Mouse (Mus musculus) midbrain, postnatal 0 days (tissue): ENCODE results near the gene Ankrd13a. TPM values are rescaled to one million over a fixed set of nuclear protein-coding genes. Genes with fewer than 3 reads are reported as not detected.

Experiments
- ATAC-seq: fragments of 200-750 bp; cut with Nextera tagmentation; 2 replicates; pipeline ENCODE4 v1.8.0; 2017; ENCODE audit warnings: moderate number of reproducible peaks, mild to moderate bottlenecking, moderate TSS enrichment, moderate library complexity; ENCODE audit not compliant: low FRiP score
- DNase-seq: peaks from one replicate; pipeline ENCODE4 v3.0.0-alpha.2; 2015; ENCODE audit warnings: low spot score
- H3K27ac ChIP-seq: fragments of 300-500 bp; sonication (generic); 2 replicates; pipeline ENCODE4 v1.5.1; 2014; ENCODE audit warnings: low read depth, mild to moderate bottlenecking, low read length, mixed read lengths
- H3K27me3 ChIP-seq: fragments of 300-500 bp; sonication (generic); 2 replicates; pipeline ENCODE4 v1.6.1; 2014; ENCODE audit warnings: low read length, control low read depth, mixed read lengths; ENCODE audit not compliant: insufficient read depth
- H3K36me3 ChIP-seq: fragments of 300-500 bp; sonication (generic); 2 replicates; pipeline ENCODE4 v1.6.1; 2014; ENCODE audit warnings: low read length, control low read depth, mixed read lengths; ENCODE audit not compliant: insufficient read depth
- H3K4me1 ChIP-seq: fragments of 300-500 bp; sonication (generic); 2 replicates; pipeline ENCODE4 v1.6.1; 2014; ENCODE audit warnings: mild to moderate bottlenecking, control low read depth, antibody characterized with exemption, low read length, mixed read lengths; ENCODE audit not compliant: insufficient read depth
- H3K4me2 ChIP-seq: fragments of 300-500 bp; sonication (generic); 2 replicates; pipeline ENCODE4 v1.6.1; 2014; ENCODE audit warnings: low read depth, mild to moderate bottlenecking, low read length, mixed read lengths; ENCODE audit not compliant: poor library complexity, severe bottlenecking
- H3K4me3 ChIP-seq: fragments of 300-500 bp; sonication (generic); 2 replicates; pipeline ENCODE4 v1.5.1; 2014; ENCODE audit warnings: low read depth, mild to moderate bottlenecking, low read length, moderate library complexity
- H3K9ac ChIP-seq: fragments of 300-500 bp; sonication (generic); replicated peaks from 2 replicates; pipeline ENCODE4 v1.6.1; 2014; ENCODE audit warnings: mild to moderate bottlenecking, low read length, moderate library complexity, mixed read lengths; ENCODE audit not compliant: poor library complexity, severe bottlenecking
- H3K9me3 ChIP-seq: fragments of 300-500 bp; sonication (generic); 2 replicates; pipeline ENCODE4 v1.6.1; 2016; ENCODE audit warnings: low read length, control low read depth
- CTCF ChIP-seq: IDR thresholded peaks from 2 replicates; pipeline ENCODE4 v1.5.1; 2016; ENCODE audit warnings: antibody characterized with exemption, mild to moderate bottlenecking
- WGBS: fragments of 180-500 bp; shearing (Covaris S2); extraction: QIAGEN DNeasy Blood & Tissue Kit; methylation state at CpG from one replicate; pipeline ENCODE4 v1.1.7; 2014; 5-methylcytosine and 5-hydroxymethylcytosine counted together
- polyA plus RNA-seq: library from polyadenylated mRNA; unstranded; fragments of >200 nt; fragmentation: Nextera tagmentation; extraction: Ambion mirVana; gene quantifications from 2 replicates; pipeline ENCODE4 v1.2.1, GENCODE M21; 2015
- total RNA-seq: library from RNA; depleted of rRNA; stranded (reverse); fragments of >200 nt; gene quantifications from 2 replicates; pipeline ENCODE4 v1.2.3, GENCODE M21; 2014; rRNA removed

Gene Ankrd13a
- 39.3 and 47.3 TPM in 2 replicates for total RNA-seq
- 22.4 and 24.9 TPM in 2 replicates for polyA plus RNA-seq

GRCm38 (mm10) chr5:114774403-114775051 lies at the start of gene Ankrd13a:
TSS of gene Ankrd13a (plus strand) at chr5:114774677.
- H3K27me3 ChIP-seq, result no peaks in the 10 kb centered on the region
- H3K9me3 ChIP-seq, result no peaks in the 10 kb centered on the region
- DNase-seq (peak; percentile 97), ATAC-seq (peak; percentile 90)
- no peak for TF ChIP-seq CTCF
- H3K4me3 ChIP-seq, result peak within 1 kb of the TSS; percentile 99
- under 1% methylated on average over 44 of the region's 73 CpGs for WGBS
- H3K36me3 ChIP-seq, result no peaks in the 10 kb centered on the region
- H3K27ac ChIP-seq, result peak within 1 kb of the TSS; percentile 88
- peaks cover 16% of the 10 kb centered on the region for H3K4me1 ChIP-seq
- H3K9ac ChIP-seq, result peak within 1 kb of the TSS; percentile 99
- H3K4me2 ChIP-seq, result peak within 1 kb of the TSS; percentile 84

GRCm38 (mm10) chr5:114728160-114728559 lies 46.3 kb upstream of the Ankrd13a start:
- Histone ChIP-seq H3K9me3 (0 out of 2 replicates have a peak, but pooled peaks cover 2% of the 10 kb centered on the region), H3K36me3 (peaks cover 55% of the 10 kb centered on the region), H3K4me3 (no peak overlapping the region), H3K4me1 (no peaks in the 10 kb centered on the region), H3K27me3 (no peaks in the 10 kb centered on the region), H3K9ac (no peak overlapping the region), H3K27ac (no peak overlapping the region), H3K4me2 (no peak overlapping the region)
- TF ChIP-seq CTCF, result no peak
- DNase-seq (no peak), ATAC-seq (no peak)
- WGBS, result 83% methylated on average over 10 of the region's 10 CpGs

- Histone ChIP-seq H3K4me2 (no peak overlapping the region), H3K36me3 (peaks cover 65% of the 10 kb centered on the region), H3K27ac (no peak overlapping the region), H3K4me3 (no peak overlapping the region), H3K9ac (no peak overlapping the region), H3K27me3 (no peaks in the 10 kb centered on the region), H3K4me1 (no peaks in the 10 kb centered on the region), H3K9me3 (no peaks in the 10 kb centered on the region)
- no peak for TF ChIP-seq CTCF
- WGBS, result 76% methylated on average over 10 of the region's 10 CpGs
- DNase-seq (no peak), ATAC-seq (no peak)
These were observed 44.3 kb upstream of the Ankrd13a start for GRCm38 (mm10) chr5:114730129-114730528.

DNA sequence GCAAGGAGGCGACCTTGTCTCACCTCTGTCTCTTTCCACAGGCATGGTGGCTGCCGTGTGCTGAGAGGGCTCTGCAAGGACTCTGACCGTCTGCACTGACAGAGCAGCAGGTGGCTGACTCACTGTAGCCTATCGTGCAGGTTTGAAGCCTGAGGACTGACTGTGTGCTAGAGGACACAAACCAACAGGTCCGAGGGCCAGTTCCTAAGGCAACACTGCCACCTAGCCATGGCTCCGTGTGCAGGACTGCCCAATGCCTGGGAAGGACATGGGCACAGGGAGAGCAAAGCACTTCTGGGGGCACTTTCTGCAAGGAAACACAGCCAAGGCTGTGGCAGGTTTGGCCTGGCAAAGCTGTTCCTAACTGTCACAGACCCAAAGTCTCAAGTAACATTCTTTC lies 43.0 kb upstream of the Ankrd13a start:
- Histone ChIP-seq H3K27ac (no peak overlapping the region), H3K4me2 (no peak overlapping the region), H3K4me3 (no peak overlapping the region), H3K4me1 (no peaks in the 10 kb centered on the region), H3K27me3 (no peaks in the 10 kb centered on the region), H3K9me3 (no peaks in the 10 kb centered on the region), H3K9ac (no peak overlapping the region; the same call in 1 of the 2 replicates), H3K36me3 (peaks cover 69% of the 10 kb centered on the region)
- peak; percentile 36 for TF ChIP-seq CTCF
- DNase-seq (no peak), ATAC-seq (no peak)
- WGBS, result 57% methylated on average over 6 of the region's 6 CpGs

GRCm38 (mm10) chr5:114731969-114732368 lies 42.5 kb upstream of the Ankrd13a start:
- 95% methylated on average over 15 of the region's 15 CpGs for WGBS
- Histone ChIP-seq H3K27me3 (no peaks in the 10 kb centered on the region), H3K36me3 (peaks cover 74% of the 10 kb centered on the region)

DNA sequence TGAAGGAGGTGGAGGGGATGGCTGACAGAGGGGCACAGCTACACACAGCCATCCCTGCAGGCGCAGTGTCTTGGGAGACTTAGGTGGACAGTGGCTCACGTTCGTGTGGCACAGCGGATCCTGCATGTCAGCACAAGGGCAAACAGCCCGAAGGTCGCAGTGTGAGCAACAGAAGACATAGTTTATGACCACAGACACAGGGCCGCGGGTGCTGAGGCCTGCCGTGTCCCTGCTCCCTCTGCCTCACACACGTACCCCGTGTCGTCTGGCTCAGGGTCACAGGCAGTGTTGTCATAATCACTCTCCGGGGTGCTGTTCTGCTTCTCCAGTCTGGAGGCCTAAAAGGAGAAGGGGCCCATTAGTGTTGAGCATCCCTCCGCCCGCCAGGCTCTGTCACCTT lies 40.9 kb upstream of the Ankrd13a start:
- Histone ChIP-seq H3K27me3 (no peaks in the 10 kb centered on the region), H3K9me3 (no peaks in the 10 kb centered on the region), H3K27ac (no peak overlapping the region), H3K4me1 (no peaks in the 10 kb centered on the region), H3K36me3 (peaks cover 80% of the 10 kb centered on the region), H3K4me2 (no peak overlapping the region), H3K9ac (no peak overlapping the region), H3K4me3 (no peak overlapping the region)
- TF ChIP-seq CTCF, result no peak
- no peak for ATAC-seq
- 94% methylated on average over 15 of the region's 15 CpGs for WGBS
- no peak for DNase-seq

More at GRCm38 (mm10) chr5:114731969-114732368, 42.5 kb upstream of the Ankrd13a start:
- TF ChIP-seq CTCF, result no peak
- no peak for DNase-seq
- Histone ChIP-seq H3K9me3 (no peaks in the 10 kb centered on the region), H3K4me2 (no peak overlapping the region), H3K4me3 (no peak overlapping the region), H3K4me1 (no peaks in the 10 kb centered on the region), H3K9ac (no peak overlapping the region), H3K27ac (no peak overlapping the region)
- no peak for ATAC-seq
